Mouse (Mus musculus): ENCODE measurements around the gene Gm5426. TPM values are rescaled to one million over a fixed set of nuclear protein-coding genes. Genes with fewer than 3 reads are reported as not detected.

Gm5426 gene
- polyA plus RNA-seq, 1 experiment from 2014 or later: not detected

DNA sequence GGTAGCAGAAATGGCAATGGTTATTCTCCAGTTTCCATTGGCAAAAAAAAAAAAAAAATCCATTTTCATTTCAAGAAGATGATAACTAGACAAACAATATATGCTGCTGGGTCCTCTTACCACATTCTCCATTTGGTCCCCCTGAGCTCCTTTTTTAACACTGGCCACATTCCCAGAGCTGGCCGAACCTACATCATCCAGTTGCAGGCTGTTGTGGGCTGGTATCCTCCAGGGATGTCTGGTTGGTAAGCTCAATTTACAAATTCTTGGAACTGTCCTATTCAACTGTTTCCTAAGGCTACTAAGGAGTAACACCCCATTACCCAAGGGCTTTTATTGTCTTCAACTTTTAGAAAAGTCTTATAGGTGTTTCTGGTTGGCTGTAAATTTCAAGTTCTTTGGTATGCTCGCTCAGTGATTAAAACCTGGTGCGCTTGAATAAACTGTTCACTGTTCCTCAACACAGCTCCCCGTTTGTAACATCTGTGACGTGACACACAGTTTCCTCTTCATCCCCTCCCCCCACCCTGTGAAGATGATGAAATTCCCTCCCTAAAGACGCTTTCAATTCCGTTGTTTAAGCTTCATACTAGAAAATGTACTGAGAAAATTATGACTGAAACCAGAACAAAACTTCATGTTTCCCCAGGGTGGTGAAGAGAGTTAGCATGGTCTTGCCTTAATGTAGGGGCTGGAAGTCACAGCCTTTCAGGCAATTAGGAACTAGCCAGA, 26.7 kb downstream of the Gm5426 start:
- no peaks in the 10 kb centered on the region for H3K4me1 ChIP-seq (ENCODE audit: control insufficient read depth, insufficient read depth, low read length)
- no peak overlapping the region for H3K27ac ChIP-seq (ENCODE audit: low read length)
- H3K4me2 ChIP-seq (ENCODE audit: low read depth, low read length): no peak overlapping the region
- no peak for ATAC-seq (ENCODE audit: insufficient read depth, low FRiP score)
- H3K9me3 ChIP-seq (replicated peaks; ENCODE audit: control insufficient read depth, low read length): peaks cover 7% of the 10 kb centered on the region; the same call in 1 of the 2 replicates
- H3K9ac ChIP-seq (ENCODE audit: low read length): no peak overlapping the region
- H3K36me3 ChIP-seq (ENCODE audit: control insufficient read depth, insufficient read depth, low read length): no peaks in the 10 kb centered on the region
- no peak overlapping the region for H3K4me3 ChIP-seq (replicated peaks; ENCODE audit: low read length)
- H3K27me3 ChIP-seq (ENCODE audit: control insufficient read depth, insufficient read depth, low read length): no peaks in the 10 kb centered on the region
- 77% methylated on average over 7 of the region's 7 CpGs for WGBS

- 79% methylated on average over 4 of the region's 4 CpGs for WGBS
- H3K4me1 ChIP-seq (ENCODE audit: control insufficient read depth, insufficient read depth, low read length): no peaks in the 10 kb centered on the region
Measured at GRCm38 (mm10) chr10:96163791-96164190, 27.4 kb downstream of the Gm5426 start.

DNA sequence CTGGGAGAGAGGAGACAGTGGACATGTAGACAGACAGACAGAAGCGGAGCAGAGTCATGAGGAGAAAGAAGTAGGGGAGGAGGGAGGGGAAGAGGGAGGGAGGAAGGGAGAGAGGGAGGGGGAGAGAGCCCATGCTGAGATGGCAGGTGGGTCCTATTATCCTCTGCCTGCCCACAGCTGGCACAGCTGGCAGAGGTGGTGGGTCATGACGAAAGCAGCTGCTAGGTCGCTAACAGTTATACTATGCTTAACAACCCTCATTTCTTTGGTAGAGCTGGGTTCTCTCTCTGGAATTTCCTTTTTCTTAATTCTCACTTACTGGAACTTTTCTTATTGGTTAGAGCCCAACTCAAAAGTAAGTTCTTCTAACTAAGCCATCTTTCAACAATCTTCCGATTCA, 28.9 kb downstream of the Gm5426 start:
- H3K9me3 ChIP-seq (replicated peaks; ENCODE audit: control insufficient read depth, low read length): peaks cover 7% of the 10 kb centered on the region; the same call in 1 of the 2 replicates
- 89% methylated on average over 4 of the region's 4 CpGs for WGBS
- no peak overlapping the region for H3K9ac ChIP-seq (ENCODE audit: low read length)
- no peak overlapping the region for H3K4me3 ChIP-seq (replicated peaks; ENCODE audit: low read length)
- H3K27ac ChIP-seq (ENCODE audit: low read length): no peak overlapping the region
- ATAC-seq (ENCODE audit: insufficient read depth, low FRiP score): no peak
- no peaks in the 10 kb centered on the region for H3K36me3 ChIP-seq (ENCODE audit: control insufficient read depth, insufficient read depth, low read length)
- no peaks in the 10 kb centered on the region for H3K27me3 ChIP-seq (ENCODE audit: control insufficient read depth, insufficient read depth, low read length)
- no peak overlapping the region for H3K4me2 ChIP-seq (ENCODE audit: low read depth, low read length)
- H3K4me1 ChIP-seq (ENCODE audit: control insufficient read depth, insufficient read depth, low read length): no peaks in the 10 kb centered on the region

More at GRCm38 (mm10) chr10:96163791-96164190, 27.4 kb downstream of the Gm5426 start:
- Histone ChIP-seq H3K27ac (ENCODE audit: low read length) (no peak overlapping the region), H3K36me3 (ENCODE audit: control insufficient read depth, insufficient read depth, low read length) (no peaks in the 10 kb centered on the region), H3K9me3 (replicated peaks; ENCODE audit: control insufficient read depth, low read length) (peaks cover 7% of the 10 kb centered on the region; the same call in 1 of the 2 replicates), H3K4me2 (ENCODE audit: low read depth, low read length) (no peak overlapping the region), H3K9ac (ENCODE audit: low read length) (no peak overlapping the region), H3K27me3 (ENCODE audit: control insufficient read depth, insufficient read depth, low read length) (no peaks in the 10 kb centered on the region), H3K4me3 (replicated peaks; ENCODE audit: low read length) (no peak overlapping the region)
- ATAC-seq (ENCODE audit: insufficient read depth, low FRiP score): no peak

GRCm38 (mm10) chr10:96168998-96169397, 32.6 kb downstream of the Gm5426 start:
- WGBS: 87% methylated on average over 4 of the region's 4 CpGs

DNA sequence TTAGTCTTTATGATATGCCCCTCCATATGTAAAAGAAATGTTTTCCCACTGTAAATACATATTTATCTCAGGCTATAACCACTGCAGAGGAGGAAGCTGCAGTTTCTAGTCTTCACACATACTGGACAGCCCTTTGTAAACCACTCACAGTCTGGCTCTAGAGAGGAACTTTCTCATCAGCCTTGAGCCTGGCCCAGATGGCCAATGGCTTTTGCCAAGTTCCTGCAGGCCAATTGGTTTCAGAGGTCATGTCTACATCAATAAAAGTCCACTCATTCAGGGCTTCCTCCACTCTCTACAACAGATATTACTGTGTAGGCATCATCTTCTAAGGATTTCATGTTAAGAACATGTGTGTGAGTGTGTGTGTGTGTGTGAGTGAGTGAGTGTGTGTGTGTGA, 35.1 kb downstream of the Gm5426 start:
- no peaks in the 10 kb centered on the region for H3K27me3 ChIP-seq (ENCODE audit: control insufficient read depth, insufficient read depth, low read length)
- no peak overlapping the region for H3K9ac ChIP-seq (ENCODE audit: low read length)
- no peaks in the 10 kb centered on the region for H3K9me3 ChIP-seq (replicated peaks; ENCODE audit: control insufficient read depth, low read length)
- no peak overlapping the region for H3K4me3 ChIP-seq (replicated peaks; ENCODE audit: low read length)
- ATAC-seq (ENCODE audit: insufficient read depth, low FRiP score): no peak
- no peak overlapping the region for H3K4me2 ChIP-seq (ENCODE audit: low read depth, low read length)
- H3K27ac ChIP-seq (ENCODE audit: low read length): no peak overlapping the region
- H3K4me1 ChIP-seq (ENCODE audit: control insufficient read depth, insufficient read depth, low read length): no peaks in the 10 kb centered on the region
- no peaks in the 10 kb centered on the region for H3K36me3 ChIP-seq (ENCODE audit: control insufficient read depth, insufficient read depth, low read length)

More at GRCm38 (mm10) chr10:96168998-96169397, 32.6 kb downstream of the Gm5426 start:
- no peak overlapping the region for H3K4me3 ChIP-seq (replicated peaks; ENCODE audit: low read length)
- H3K9ac ChIP-seq (ENCODE audit: low read length): no peak overlapping the region
- H3K36me3 ChIP-seq (ENCODE audit: control insufficient read depth, insufficient read depth, low read length): no peaks in the 10 kb centered on the region
- H3K27ac ChIP-seq (ENCODE audit: low read length): no peak overlapping the region
- no peaks in the 10 kb centered on the region for H3K4me1 ChIP-seq (ENCODE audit: control insufficient read depth, insufficient read depth, low read length)
- no peaks in the 10 kb centered on the region for H3K9me3 ChIP-seq (replicated peaks; ENCODE audit: control insufficient read depth, low read length)
- no peaks in the 10 kb centered on the region for H3K27me3 ChIP-seq (ENCODE audit: control insufficient read depth, insufficient read depth, low read length)
- no peak overlapping the region for H3K4me2 ChIP-seq (ENCODE audit: low read depth, low read length)
- no peak for ATAC-seq (ENCODE audit: insufficient read depth, low FRiP score)

- Histone ChIP-seq H3K27me3 (ENCODE audit: control insufficient read depth, insufficient read depth, low read length) (no peaks in the 10 kb centered on the region), H3K9ac (ENCODE audit: low read length) (no peak overlapping the region), H3K4me3 (replicated peaks; ENCODE audit: low read length) (no peak overlapping the region), H3K36me3 (ENCODE audit: control insufficient read depth, insufficient read depth, low read length) (no peaks in the 10 kb centered on the region), H3K4me2 (ENCODE audit: low read depth, low read length) (no peak overlapping the region), H3K27ac (ENCODE audit: low read length) (no peak overlapping the region), H3K4me1 (ENCODE audit: control insufficient read depth, insufficient read depth, low read length) (no peaks in the 10 kb centered on the region), H3K9me3 (replicated peaks; ENCODE audit: control insufficient read depth, low read length) (no peaks in the 10 kb centered on the region)
- 52% methylated on average over 4 of the region's 4 CpGs for WGBS
- no peak for ATAC-seq (ENCODE audit: insufficient read depth, low FRiP score)
Measured at GRCm38 (mm10) chr10:96172964-96173363, 36.6 kb downstream of the Gm5426 start.

- Histone ChIP-seq H3K27me3 (ENCODE audit: control insufficient read depth, insufficient read depth, low read length) (no peaks in the 10 kb centered on the region), H3K9me3 (replicated peaks; ENCODE audit: control insufficient read depth, low read length) (no peaks in the 10 kb centered on the region), H3K27ac (ENCODE audit: low read length) (no peak overlapping the region), H3K4me3 (replicated peaks; ENCODE audit: low read length) (no peak overlapping the region), H3K4me1 (ENCODE audit: control insufficient read depth, insufficient read depth, low read length) (no peaks in the 10 kb centered on the region), H3K9ac (ENCODE audit: low read length) (no peak overlapping the region), H3K4me2 (ENCODE audit: low read depth, low read length) (no peak overlapping the region), H3K36me3 (ENCODE audit: control insufficient read depth, insufficient read depth, low read length) (no peaks in the 10 kb centered on the region)
- WGBS: 76% methylated on average over 10 of the region's 10 CpGs
- ATAC-seq (ENCODE audit: insufficient read depth, low FRiP score): no peak
Measured at GRCm38 (mm10) chr10:96173771-96174170, 37.4 kb downstream of the Gm5426 start.

DNA sequence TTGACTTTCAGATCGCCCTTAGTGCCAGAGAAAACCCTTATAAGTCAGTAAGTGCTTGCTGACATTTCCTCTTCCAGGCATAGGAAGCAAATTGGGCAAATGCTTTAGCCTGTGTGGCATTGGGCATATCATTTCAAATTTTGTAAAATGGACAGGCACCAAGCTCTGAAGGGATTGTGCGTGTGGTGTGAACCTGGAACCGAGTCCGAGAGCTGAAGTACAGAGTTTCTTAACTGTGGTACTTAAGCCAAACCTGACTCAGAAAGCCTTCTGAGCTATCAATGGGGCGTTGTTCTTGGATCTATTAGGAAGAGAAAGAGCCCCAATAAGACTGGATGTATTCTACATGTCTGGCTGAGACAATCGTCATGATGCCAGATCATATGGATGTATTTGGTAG, 40.5 kb downstream of the Gm5426 start:
- Histone ChIP-seq H3K4me1 (ENCODE audit: control insufficient read depth, insufficient read depth, low read length) (no peaks in the 10 kb centered on the region), H3K9ac (ENCODE audit: low read length) (no peak overlapping the region), H3K4me2 (ENCODE audit: low read depth, low read length) (no peak overlapping the region), H3K4me3 (replicated peaks; ENCODE audit: low read length) (no peak overlapping the region), H3K36me3 (ENCODE audit: control insufficient read depth, insufficient read depth, low read length) (no peaks in the 10 kb centered on the region), H3K27ac (ENCODE audit: low read length) (no peak overlapping the region), H3K27me3 (ENCODE audit: control insufficient read depth, insufficient read depth, low read length) (no peaks in the 10 kb centered on the region), H3K9me3 (replicated peaks; ENCODE audit: control insufficient read depth, low read length) (no peaks in the 10 kb centered on the region)
- no peak for ATAC-seq (ENCODE audit: insufficient read depth, low FRiP score)
- WGBS: 91% methylated on average over 6 of the region's 6 CpGs

DNA sequence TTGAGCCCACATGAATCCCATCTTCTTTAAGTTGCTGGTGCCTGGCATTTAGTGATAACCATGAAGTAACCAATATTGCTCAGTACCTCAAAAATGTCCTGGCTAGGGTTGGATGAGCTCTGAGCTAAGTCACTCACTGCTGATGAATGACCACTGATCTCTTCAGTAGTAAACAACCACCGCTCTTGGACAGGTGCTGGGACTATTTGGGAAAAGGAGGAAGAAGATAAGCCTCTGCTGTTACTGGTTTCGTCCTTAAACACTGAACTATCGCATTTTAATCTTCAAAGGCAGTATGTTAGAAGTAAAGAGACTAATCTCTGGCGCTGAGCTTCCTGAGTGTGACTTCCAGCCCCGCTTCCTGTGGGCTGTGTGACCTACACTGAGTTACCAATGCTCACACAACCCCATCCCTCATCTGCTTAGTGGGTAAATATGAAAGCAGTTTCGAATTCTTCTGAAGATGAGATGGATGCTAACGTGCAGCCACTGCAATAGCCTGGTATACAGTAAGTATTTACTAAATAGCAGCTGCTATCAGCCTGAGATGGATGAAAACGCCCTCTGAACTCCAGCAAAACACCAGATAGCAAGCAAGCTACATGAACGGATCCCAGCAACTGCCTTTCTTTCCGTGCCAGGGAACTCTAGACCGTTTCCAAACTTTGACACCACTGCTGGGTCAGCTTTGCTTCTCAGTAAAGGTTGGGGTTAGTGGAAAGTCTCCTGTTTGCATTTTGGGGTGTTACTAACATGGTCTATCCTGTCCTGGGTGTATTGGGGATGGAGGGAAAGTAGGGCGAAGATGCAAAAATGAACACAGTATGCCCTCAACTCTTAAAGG, 44.4 kb downstream of the Gm5426 start:
- no peak overlapping the region for H3K9ac ChIP-seq (ENCODE audit: low read length)
- 64% methylated on average over 12 of the region's 12 CpGs for WGBS
- H3K27ac ChIP-seq (ENCODE audit: low read length): no peak overlapping the region

More for the DNA sequence above, 44.4 kb downstream of the Gm5426 start:
- no peak overlapping the region for H3K4me3 ChIP-seq (replicated peaks; ENCODE audit: low read length)
- no peaks in the 10 kb centered on the region for H3K27me3 ChIP-seq (ENCODE audit: control insufficient read depth, insufficient read depth, low read length)
- no peaks in the 10 kb centered on the region for H3K9me3 ChIP-seq (replicated peaks; ENCODE audit: control insufficient read depth, low read length)
- no peak overlapping the region for H3K4me2 ChIP-seq (ENCODE audit: low read depth, low read length)
- no peaks in the 10 kb centered on the region for H3K4me1 ChIP-seq (ENCODE audit: control insufficient read depth, insufficient read depth, low read length)
- H3K36me3 ChIP-seq (ENCODE audit: control insufficient read depth, insufficient read depth, low read length): no peaks in the 10 kb centered on the region
- ATAC-seq (ENCODE audit: insufficient read depth, low FRiP score): no peak
